Mouse (Mus musculus): ENCODE results near the gene Polrmt. TPM values are rescaled to one million over a fixed set of nuclear protein-coding genes. Genes with fewer than 3 reads are reported as not detected.
A peak's percentile ranks its signal among the peaks of the same experiment; 100 is the strongest.

The Polrmt gene
- polyA plus RNA-seq, 2 experiments, result 10.1 to 17.4 TPM

DNA sequence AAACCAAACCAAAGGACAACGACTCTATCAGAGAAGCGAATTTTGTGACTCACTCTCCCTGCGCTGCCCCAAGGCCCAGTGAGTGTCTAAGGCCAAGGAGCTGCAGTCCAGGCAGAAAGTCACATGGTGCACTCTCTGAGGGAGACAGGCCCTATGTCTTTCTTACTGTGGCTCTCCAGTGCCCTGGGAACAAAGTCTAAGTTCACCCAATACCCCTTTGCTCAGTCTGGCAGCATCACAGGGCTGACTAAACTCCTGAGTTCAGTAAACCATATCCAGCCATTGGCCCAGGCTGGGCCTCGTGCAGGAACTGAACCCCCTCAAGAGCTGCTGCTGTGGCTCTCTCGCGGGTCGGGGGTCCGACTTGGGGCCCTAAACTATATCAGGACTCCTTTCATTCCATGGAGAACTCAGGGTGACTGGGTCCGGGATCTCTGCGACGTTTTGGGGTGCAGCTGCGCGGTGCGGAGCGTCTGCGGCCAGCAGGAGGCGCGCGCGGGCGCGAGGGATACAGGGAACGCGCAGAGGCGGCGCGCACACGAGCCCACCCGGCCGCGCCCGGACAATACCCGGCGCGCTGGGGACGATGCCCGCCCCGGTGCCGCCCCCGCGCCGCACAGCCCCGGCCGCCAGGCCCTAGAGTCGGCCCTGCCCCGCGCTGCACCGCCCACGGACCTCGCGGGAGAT, 46.8 kb upstream of the Polrmt start, which contains the start of gene Palm:
Gene Palm (plus strand): TSS at position 522 of the 687 bp plus-strand sequence.
- ATAC-seq (ENCODE audit: insufficient read depth), result peak; percentile 33; the same call in 1 of the 2 replicates
- peak within 1 kb of the TSS; percentile 52 to 63 for H3K4me3 ChIP-seq (ENCODE audit: insufficient read depth in 1 of 2, low read depth in 2 of 2, low read length in 2 of 2)
- no peak for DNase-seq (ENCODE audit: low read depth in 3 of 3, low spot score in 3 of 3)
- H3K27ac ChIP-seq, result no peak within 1 kb of the TSS
- TF ChIP-seq CTCF (IDR thresholded peaks at IDR 0.05; ENCODE audit: low read depth) (peak; percentile 82), EP300 (IDR thresholded peaks at IDR 0.05; ENCODE audit: low read depth) (no peak)
- peaks cover 0 to 9% of the 10 kb centered on the region in 2 experiments; a peak in 3 of 4 replicates for H3K4me1 ChIP-seq (replicated peaks; ENCODE audit: control insufficient read depth in 2 of 2, insufficient read depth in 2 of 2, low read length in 1 of 2)
- 6% methylated on average over 49 of the region's 51 CpGs for WGBS (ENCODE audit: insufficient replicate concordance)
- H3K9ac ChIP-seq (replicated peaks), result peak within 1 kb of the TSS; percentile 37; the same call in 1 of the 2 replicates
- H3K36me3 ChIP-seq (replicated peaks; ENCODE audit: control insufficient read depth, insufficient read depth, low read depth), result no peaks in the 10 kb centered on the region
- H3K27me3 ChIP-seq (ENCODE audit: control insufficient read depth, insufficient read depth, low read length), result peaks cover 3% of the 10 kb centered on the region; the same call in 1 of the 2 replicates
- H3K4me2 ChIP-seq (ENCODE audit: low read depth), result peak within 1 kb of the TSS; percentile 72
- H3K9me3 ChIP-seq (ENCODE audit: control insufficient read depth, low read length), result no peaks in the 10 kb centered on the region

DNA sequence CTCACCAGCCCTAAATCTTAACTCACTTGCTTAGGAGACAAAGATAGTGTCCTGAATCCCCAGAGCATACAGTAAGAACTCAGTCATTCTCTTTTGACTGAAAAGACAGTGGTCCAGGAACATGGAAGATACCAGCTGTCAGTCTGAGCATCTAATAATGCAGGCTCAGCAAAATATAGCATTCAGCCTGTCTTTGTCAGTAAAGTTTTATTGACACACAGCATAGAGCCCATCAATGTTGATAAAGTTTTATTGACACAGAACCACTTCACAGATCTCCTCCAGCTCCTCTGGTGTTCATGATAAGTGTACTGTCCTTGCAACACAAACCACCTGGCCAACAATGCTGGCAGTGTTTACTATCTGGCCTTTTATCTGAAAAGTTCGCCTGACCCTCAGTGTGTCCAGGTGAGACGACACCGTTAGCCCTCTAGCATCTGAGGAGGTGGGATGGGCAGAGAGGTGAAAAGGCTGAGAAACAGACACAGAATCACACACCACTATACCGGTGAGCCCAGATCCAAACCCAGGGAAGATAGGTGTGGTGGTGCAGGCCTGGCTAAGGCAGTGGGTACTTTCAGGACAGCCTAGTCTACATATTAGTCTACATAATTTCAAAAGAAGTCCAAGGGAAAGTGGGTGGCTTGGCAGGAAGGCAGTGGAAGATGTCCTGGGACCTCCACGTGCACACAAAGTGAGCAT, 46.1 kb upstream of the Polrmt start:
- no peaks in the 10 kb centered on the region for H3K36me3 ChIP-seq (replicated peaks; ENCODE audit: control insufficient read depth, insufficient read depth, low read depth)
- TF ChIP-seq CTCF (IDR thresholded peaks at IDR 0.05; ENCODE audit: low read depth) (no peak), EP300 (IDR thresholded peaks at IDR 0.05; ENCODE audit: low read depth) (no peak)
- H3K4me3 ChIP-seq (ENCODE audit: insufficient read depth in 1 of 2, low read depth in 2 of 2, low read length in 2 of 2), result no peak overlapping the region
- H3K4me1 ChIP-seq (replicated peaks; ENCODE audit: control insufficient read depth in 2 of 2, insufficient read depth in 2 of 2, low read length in 1 of 2), result peaks cover 0 to 2% of the 10 kb centered on the region in 2 experiments; a peak in 1 of 4 replicates
- WGBS (ENCODE audit: insufficient replicate concordance), result 65% methylated on average over 5 of the region's 5 CpGs
- H3K9ac ChIP-seq (replicated peaks), result no peak overlapping the region
- DNase-seq (ENCODE audit: low read depth in 3 of 3, low spot score in 3 of 3), result no peak
- H3K4me2 ChIP-seq (ENCODE audit: low read depth), result no peak overlapping the region
- H3K27ac ChIP-seq, result no peak overlapping the region
- H3K27me3 ChIP-seq (ENCODE audit: control insufficient read depth, insufficient read depth, low read length), result peaks cover 3% of the 10 kb centered on the region; the same call in 1 of the 2 replicates
- no peak for ATAC-seq (ENCODE audit: insufficient read depth)
- H3K9me3 ChIP-seq (ENCODE audit: control insufficient read depth, low read length), result no peaks in the 10 kb centered on the region

DNA sequence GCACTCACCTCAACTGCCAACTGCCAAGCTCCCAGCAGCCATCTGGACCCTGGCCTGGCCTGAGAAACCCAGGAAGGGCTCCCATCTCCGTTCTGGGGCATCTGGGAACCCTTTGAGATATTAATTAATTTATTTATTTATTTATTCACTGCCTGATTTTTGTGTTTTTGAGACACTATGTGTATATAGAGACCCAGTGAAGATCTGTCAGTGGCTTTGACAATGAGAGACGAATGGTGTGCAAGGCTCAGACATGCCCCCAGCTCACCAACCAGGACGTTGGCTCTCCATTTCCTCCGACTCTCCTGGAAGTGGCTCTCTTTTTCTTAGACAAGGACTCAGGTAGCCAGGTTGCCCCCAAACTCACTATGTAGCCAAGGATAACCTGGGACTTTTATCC, 44.5 kb upstream of the Polrmt start, which contains the start of gene Prss57:
Gene Prss57 (minus strand): TSS at position 101 of the 400 bp plus-strand sequence.
- H3K9ac ChIP-seq (replicated peaks), result no peak within 1 kb of the TSS
- no peaks in the 10 kb centered on the region for H3K36me3 ChIP-seq (replicated peaks; ENCODE audit: control insufficient read depth, insufficient read depth, low read depth)
- H3K27ac ChIP-seq, result no peak within 1 kb of the TSS
- peaks cover 3% of the 10 kb centered on the region; the same call in 1 of the 2 replicates for H3K27me3 ChIP-seq (ENCODE audit: control insufficient read depth, insufficient read depth, low read length)
- TF ChIP-seq CTCF (IDR thresholded peaks at IDR 0.05; ENCODE audit: low read depth), result no peak
- no peak for TF ChIP-seq EP300 (IDR thresholded peaks at IDR 0.05; ENCODE audit: low read depth)
- 53% methylated on average over 4 of the region's 4 CpGs for WGBS (ENCODE audit: insufficient replicate concordance)
- no peak for ATAC-seq (ENCODE audit: insufficient read depth)
- no peaks in the 10 kb centered on the region; a peak in 1 of 4 replicates for H3K4me1 ChIP-seq (replicated peaks; ENCODE audit: control insufficient read depth in 2 of 2, insufficient read depth in 2 of 2, low read length in 1 of 2)
- no peak within 1 kb of the TSS for H3K4me3 ChIP-seq (ENCODE audit: insufficient read depth in 1 of 2, low read depth in 2 of 2, low read length in 2 of 2)
- H3K4me2 ChIP-seq (ENCODE audit: low read depth), result no peak within 1 kb of the TSS
- no peaks in the 10 kb centered on the region for H3K9me3 ChIP-seq (ENCODE audit: control insufficient read depth, low read length)
- DNase-seq (ENCODE audit: low read depth in 3 of 3, low spot score in 3 of 3), result no peak

DNA sequence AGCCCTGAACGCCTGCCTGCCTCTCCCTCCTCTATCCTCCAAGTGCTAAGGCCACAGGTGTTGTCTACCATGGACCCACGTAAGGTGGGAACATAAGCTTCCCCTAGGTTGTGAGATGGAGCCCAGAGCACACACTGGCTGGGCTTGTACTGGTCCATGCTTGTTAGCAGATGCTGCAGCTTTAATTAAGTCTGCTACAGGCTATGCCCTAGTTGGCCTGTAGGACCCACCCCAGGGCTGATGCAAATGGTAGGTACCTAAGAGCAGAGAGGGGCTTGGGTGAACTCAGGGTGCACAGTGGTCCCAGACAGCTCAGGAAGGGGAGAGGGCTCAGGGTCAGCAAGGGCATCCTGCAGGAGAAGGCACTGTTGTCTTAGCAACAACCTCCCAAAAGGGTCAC, 43.2 kb upstream of the Polrmt start:
- Histone ChIP-seq H3K4me2 (ENCODE audit: low read depth) (no peak overlapping the region), H3K27ac (no peak overlapping the region), H3K4me3 (ENCODE audit: insufficient read depth in 1 of 2, low read depth in 2 of 2, low read length in 2 of 2) (no peak overlapping the region), H3K9me3 (ENCODE audit: control insufficient read depth, low read length) (no peaks in the 10 kb centered on the region), H3K9ac (replicated peaks) (no peak overlapping the region), H3K4me1 (replicated peaks; ENCODE audit: control insufficient read depth in 2 of 2, insufficient read depth in 2 of 2, low read length in 1 of 2) (no peaks in the 10 kb centered on the region; a peak in 1 of 4 replicates), H3K36me3 (replicated peaks; ENCODE audit: control insufficient read depth, insufficient read depth, low read depth) (no peaks in the 10 kb centered on the region), H3K27me3 (ENCODE audit: control insufficient read depth, insufficient read depth, low read length) (peaks cover 3% of the 10 kb centered on the region; the same call in 1 of the 2 replicates)
- no peak for DNase-seq (ENCODE audit: low read depth in 3 of 3, low spot score in 3 of 3)
- 40% methylated on average over 2 of the region's 2 CpGs for WGBS (ENCODE audit: insufficient replicate concordance)
- no peak for TF ChIP-seq EP300 (IDR thresholded peaks at IDR 0.05; ENCODE audit: low read depth)
- 0 out of 2 replicates have a peak, but pooled peaks have one; percentile 15 for TF ChIP-seq CTCF (IDR thresholded peaks at IDR 0.05; ENCODE audit: low read depth)
- ATAC-seq (ENCODE audit: insufficient read depth), result no peak
